Mouse (Mus musculus) MEL (cell line): ENCODE measurements at regions not wholly inside any gene's neighbourhood (a gene's known extent, or its start where the extent isn't known, plus 50 kb on each side); places are given as distances from the start of the nearest gene placed in this dataset.

Source experiments
- DNase-seq: peaks from one replicate; pipeline ENCODE4 v3.0.0; 2011; ENCODE audit warnings: low read depth, low spot score
- H3K27ac ChIP-seq: 2 replicates; pipeline ENCODE4 v1.5.1; 2012; ENCODE audit warnings: low read depth, mild to moderate bottlenecking, control low read depth, low read length, moderate library complexity; ENCODE audit not compliant: control insufficient read depth
- H3K27me3 ChIP-seq, 2 experiments: fragments of 150-350 bp in 1 of 2; sonication (generic) in 1 of 2; 2 replicates each; pipeline ENCODE4 v1.6.1; 2012; ENCODE audit warnings: low read length in 2 of 2, mild to moderate bottlenecking in 2 of 2, improper control_type of control experiment in 1 of 2, moderate library complexity in 1 of 2; ENCODE audit not compliant: insufficient read depth in 2 of 2, control insufficient read depth in 1 of 2
- H3K36me3 ChIP-seq, 2 experiments: 2 replicates each; pipeline ENCODE4 v1.6.1; 2012 to 2014; ENCODE audit warnings: low read length in 2 of 2, improper control_type of control experiment in 1 of 2, inconsistent platforms in 1 of 2, mild to moderate bottlenecking in 1 of 2; ENCODE audit not compliant: insufficient read depth in 2 of 2, control insufficient read depth in 1 of 2
- H3K4me1 ChIP-seq, 2 experiments: fragments of 150-350 bp in 1 of 2; sonication (generic) in 1 of 2; 2 replicates each; pipeline ENCODE4 v1.6.1; 2012; ENCODE audit warnings: low read length in 2 of 2, improper control_type of control experiment in 1 of 2, mild to moderate bottlenecking in 1 of 2; ENCODE audit not compliant: insufficient read depth in 2 of 2, control insufficient read depth in 1 of 2
- H3K4me3 ChIP-seq, 2 experiments: fragments of 150-350 bp in 1 of 2; sonication (generic) in 1 of 2; 2 replicates each; pipeline ENCODE4 v1.5.1; 2012; ENCODE audit warnings: low read depth in 2 of 2, low read length in 2 of 2, mild to moderate bottlenecking in 2 of 2, moderate library complexity in 2 of 2, control low read depth in 1 of 2, improper control_type of control experiment in 1 of 2; ENCODE audit not compliant: control insufficient read depth in 1 of 2, insufficient read depth in 1 of 2
- H3K79me2 ChIP-seq: 2 replicates; pipeline ENCODE4 v1.6.1; 2012; ENCODE audit warnings: mild to moderate bottlenecking, low read length, moderate library complexity; ENCODE audit not compliant: control insufficient read depth, poor library complexity, insufficient read depth
- H3K9ac ChIP-seq: 2 replicates; pipeline ENCODE4 v1.6.1; 2012; ENCODE audit warnings: low read depth, mild to moderate bottlenecking, control low read depth, low read length, moderate library complexity; ENCODE audit not compliant: control insufficient read depth, poor library complexity, severe bottlenecking
- H3K9me3 ChIP-seq: fragments of 150-350 bp; sonication (generic); replicated peaks from 2 replicates; pipeline ENCODE4 v1.6.1; 2012; ENCODE audit warnings: mild to moderate bottlenecking, low read length, improper control_type of control experiment, moderate library complexity; ENCODE audit not compliant: insufficient read depth
- EP300 ChIP-seq, 2 experiments: IDR thresholded peaks; 2 replicates each; pipeline ENCODE4 v1.6.1; 2011; ENCODE audit warnings: improper control_type of control experiment in 2 of 2, low read length in 2 of 2, low read depth in 1 of 2, mild to moderate bottlenecking in 1 of 2
- ZC3H11A ChIP-seq: IDR thresholded peaks from 2 replicates; pipeline ENCODE4 v1.6.1; 2012; ENCODE audit warnings: low read depth, mild to moderate bottlenecking, inconsistent platforms, low read length, improper control_type of control experiment

GRCm38 (mm10) chr11:109878931-109879330 lies 51.1 kb upstream of the 1700012B07Rik start:
- no peak overlapping the region for H3K4me3 ChIP-seq
- H3K79me2 ChIP-seq, result no peaks in the 10 kb centered on the region
- H3K9me3 ChIP-seq, result no peaks in the 10 kb centered on the region
- H3K9ac ChIP-seq, result no peak overlapping the region
- H3K4me1 ChIP-seq, result peaks cover 9 to 44% of the 10 kb centered on the region in 2 experiments
- H3K36me3 ChIP-seq, result peaks cover 0 to 36% of the 10 kb centered on the region in 2 experiments; a peak in 2 of 4 replicates
- H3K27me3 ChIP-seq, result no peaks in the 10 kb centered on the region
- peak; percentile 47 for DNase-seq
- H3K27ac ChIP-seq, result no peak overlapping the region
- TF ChIP-seq ZC3H11A, result no peak
- peak in 1 of 2 experiments; percentile 43; a peak in 1 of 4 replicates for TF ChIP-seq EP300 (IDR thresholded peaks at IDR 0.05; ENCODE audit: low read depth in 1 of 2, low read length in 2 of 2)
